Mouse (Mus musculus) midbrain, embryonic 11.5 days (tissue): ENCODE data around the gene Ubap2l. TPM values are rescaled to one million over a fixed set of nuclear protein-coding genes. Genes with fewer than 3 reads are reported as not detected.

ENCODE experiments used
- ATAC-seq: fragments of 200-750 bp; cut with Nextera tagmentation; 2 replicates; pipeline ENCODE4 v1.8.0; 2017; ENCODE audit warnings: moderate TSS enrichment, moderate library complexity; ENCODE audit not compliant: low FRiP score
- DNase-seq: peaks from one replicate; pipeline ENCODE4 v3.0.0; 2015; ENCODE audit warnings: low spot score; ENCODE audit errors: missing footprints
- H3K27ac ChIP-seq: fragments of 300-500 bp; sonication (generic); 2 replicates; pipeline ENCODE4 v1.5.1; 2014; ENCODE audit warnings: low read depth, low read length
- H3K27me3 ChIP-seq: fragments of 300-500 bp; sonication (generic); 2 replicates; pipeline ENCODE4 v1.6.1; 2014; ENCODE audit warnings: mild to moderate bottlenecking, low read length, moderate library complexity, mixed read lengths; ENCODE audit not compliant: control insufficient read depth, insufficient read depth
- H3K36me3 ChIP-seq: fragments of 300-500 bp; sonication (generic); 2 replicates; pipeline ENCODE4 v1.6.1; 2014; ENCODE audit warnings: mild to moderate bottlenecking, low read length, moderate library complexity, mixed read lengths; ENCODE audit not compliant: control insufficient read depth, insufficient read depth
- H3K4me1 ChIP-seq: fragments of 300-500 bp; sonication (generic); 2 replicates; pipeline ENCODE4 v1.6.1; 2014; ENCODE audit warnings: low read length; ENCODE audit not compliant: control insufficient read depth, insufficient read depth
- H3K4me2 ChIP-seq: fragments of 300-500 bp; sonication (generic); 2 replicates; pipeline ENCODE4 v1.6.1; 2014; ENCODE audit warnings: mild to moderate bottlenecking, moderate library complexity
- H3K4me3 ChIP-seq: fragments of 300-500 bp; sonication (generic); 2 replicates; pipeline ENCODE4 v1.5.1; 2014; ENCODE audit warnings: low read depth, low read length
- H3K9ac ChIP-seq: fragments of 300-500 bp; sonication (generic); 2 replicates; pipeline ENCODE4 v1.6.1; 2014; ENCODE audit warnings: low read length
- H3K9me3 ChIP-seq: fragments of 300-500 bp; sonication (generic); 2 replicates; pipeline ENCODE4 v1.6.1; 2016; ENCODE audit warnings: low read length; ENCODE audit not compliant: control insufficient read depth
- WGBS: fragments of 180-500 bp; shearing (Covaris S2); extraction: QIAGEN DNeasy Blood & Tissue Kit; methylation state at CpG from one replicate; pipeline ENCODE4 v1.1.7; 2014; 5-methylcytosine and 5-hydroxymethylcytosine counted together
- polyA plus RNA-seq: library from polyadenylated mRNA; unstranded; fragments of >200 nt; fragmentation: Nextera tagmentation; extraction: Ambion mirVana; gene quantifications from 2 replicates; pipeline ENCODE4 v1.2.1, GENCODE M21; 2014

The Ubap2l gene
- 209 and 218 TPM in 2 replicates for polyA plus RNA-seq

GRCm38 (mm10) chr3:90052351-90053241, at the start of gene Ubap2l:
Gene Ubap2l (minus strand): TSS chr3:90052628.
- Histone ChIP-seq H3K9me3 (no peaks in the 10 kb centered on the region), H3K36me3 (peaks cover 6% of the 10 kb centered on the region), H3K27me3 (no peaks in the 10 kb centered on the region), H3K27ac (peak within 1 kb of the TSS; percentile 93), H3K4me1 (peaks cover 22% of the 10 kb centered on the region), H3K4me3 (peak within 1 kb of the TSS; percentile 91), H3K9ac (peak within 1 kb of the TSS; percentile 94), H3K4me2 (peak within 1 kb of the TSS; percentile 75)
- ATAC-seq (peak; percentile 96), DNase-seq (peak; percentile 100)
- whole genome bisulfite sequencing, result under 1% methylated on average over 68 of the region's 81 CpGs

- H3K4me1 ChIP-seq, result no peaks in the 10 kb centered on the region
- H3K9ac ChIP-seq, result no peak overlapping the region
- no peak overlapping the region for H3K27ac ChIP-seq
- no peak overlapping the region for H3K4me2 ChIP-seq
- H3K27me3 ChIP-seq, result no peaks in the 10 kb centered on the region
- no peak overlapping the region for H3K4me3 ChIP-seq
- ATAC-seq, result no peak
- DNase-seq, result no peak
- 96% methylated on average over 2 of the region's 2 CpGs for WGBS
- no peaks in the 10 kb centered on the region for H3K9me3 ChIP-seq
- 0 out of 2 replicates have a peak, but pooled peaks cover 3% of the 10 kb centered on the region for H3K36me3 ChIP-seq
Measured at GRCm38 (mm10) chr3:90101673-90102072, 49.2 kb upstream of the Ubap2l start.

- H3K36me3 ChIP-seq, result 0 out of 2 replicates have a peak, but pooled peaks cover 3% of the 10 kb centered on the region
- H3K4me1 ChIP-seq, result no peaks in the 10 kb centered on the region
- no peak overlapping the region for H3K27ac ChIP-seq
- no peaks in the 10 kb centered on the region for H3K9me3 ChIP-seq
- no peaks in the 10 kb centered on the region for H3K27me3 ChIP-seq
- no peak overlapping the region for H3K4me2 ChIP-seq
- DNase-seq (no peak), ATAC-seq (no peak)
- H3K9ac ChIP-seq, result no peak overlapping the region
- 93% methylated on average over 3 of the region's 3 CpGs for WGBS
- H3K4me3 ChIP-seq, result no peak overlapping the region
Measured at GRCm38 (mm10) chr3:90101010-90101409, 48.6 kb upstream of the Ubap2l start.

- Histone ChIP-seq H3K9ac (no peak overlapping the region), H3K9me3 (no peaks in the 10 kb centered on the region), H3K27me3 (no peaks in the 10 kb centered on the region), H3K4me1 (no peaks in the 10 kb centered on the region), H3K4me2 (no peak overlapping the region), H3K36me3 (peaks cover 8% of the 10 kb centered on the region; the same call in 1 of the 2 replicates), H3K4me3 (no peak overlapping the region), H3K27ac (no peak overlapping the region)
- DNase-seq, result no peak
- no peak for ATAC-seq
- WGBS, result 88% methylated on average over 5 of the region's 5 CpGs
Measured at GRCm38 (mm10) chr3:90097928-90098327, 45.5 kb upstream of the Ubap2l start.

GRCm38 (mm10) chr3:90094453-90094852, 42.0 kb upstream of the Ubap2l start:
- Histone ChIP-seq H3K4me3 (no peak overlapping the region), H3K4me2 (no peak overlapping the region), H3K4me1 (no peaks in the 10 kb centered on the region), H3K27me3 (no peaks in the 10 kb centered on the region), H3K9ac (no peak overlapping the region), H3K9me3 (no peaks in the 10 kb centered on the region), H3K36me3 (peaks cover 31% of the 10 kb centered on the region), H3K27ac (no peak overlapping the region)
- ATAC-seq (no peak), DNase-seq (no peak)
- 94% methylated on average over 3 of the region's 3 CpGs for WGBS

GRCm38 (mm10) chr3:90090892-90091291, 38.5 kb upstream of the Ubap2l start:
- Histone ChIP-seq H3K9me3 (no peaks in the 10 kb centered on the region), H3K4me2 (no peak overlapping the region), H3K4me3 (no peak overlapping the region), H3K36me3 (peaks cover 34% of the 10 kb centered on the region), H3K9ac (no peak overlapping the region), H3K4me1 (no peaks in the 10 kb centered on the region), H3K27ac (no peak overlapping the region), H3K27me3 (no peaks in the 10 kb centered on the region)
- DNase-seq (no peak), ATAC-seq (no peak)
- WGBS, result 93% methylated on average over 6 of the region's 6 CpGs

- 95% methylated on average over 2 of the region's 2 CpGs for WGBS
- peaks cover 34% of the 10 kb centered on the region for H3K36me3 ChIP-seq
- H3K9ac ChIP-seq, result no peak overlapping the region
- H3K4me2 ChIP-seq, result no peak overlapping the region
- peaks cover 5% of the 10 kb centered on the region for H3K4me1 ChIP-seq
- ATAC-seq (no peak), DNase-seq (no peak)
- no peaks in the 10 kb centered on the region for H3K9me3 ChIP-seq
- no peaks in the 10 kb centered on the region for H3K27me3 ChIP-seq
- H3K27ac ChIP-seq, result no peak overlapping the region
- no peak overlapping the region for H3K4me3 ChIP-seq
Measured at GRCm38 (mm10) chr3:90088617-90089016, 36.2 kb upstream of the Ubap2l start.

GRCm38 (mm10) chr3:90086068-90086467, 33.6 kb upstream of the Ubap2l start:
- Histone ChIP-seq H3K27ac (no peak overlapping the region), H3K4me2 (no peak overlapping the region), H3K36me3 (peaks cover 18% of the 10 kb centered on the region; the same call in 1 of the 2 replicates), H3K9ac (no peak overlapping the region), H3K9me3 (no peaks in the 10 kb centered on the region), H3K4me1 (peaks cover 18% of the 10 kb centered on the region), H3K27me3 (no peaks in the 10 kb centered on the region), H3K4me3 (no peak overlapping the region)
- 94% methylated on average over 5 of the region's 5 CpGs for WGBS
- DNase-seq (no peak), ATAC-seq (no peak)

GRCm38 (mm10) chr3:90085281-90085680, 32.9 kb upstream of the Ubap2l start:
- Histone ChIP-seq H3K27me3 (no peaks in the 10 kb centered on the region), H3K9ac (no peak overlapping the region), H3K27ac (no peak overlapping the region), H3K4me1 (peaks cover 23% of the 10 kb centered on the region), H3K9me3 (no peaks in the 10 kb centered on the region), H3K4me2 (no peak overlapping the region), H3K4me3 (no peak overlapping the region), H3K36me3 (peaks cover 11% of the 10 kb centered on the region; the same call in 1 of the 2 replicates)
- WGBS, result 90% methylated on average over 6 of the region's 6 CpGs
- DNase-seq (no peak), ATAC-seq (no peak)
